Comparison of ENCODE assay signal across 8 mouse cellular contexts in genomic region chr9:96838864-96839263, GRCm38 (mm10). TPM values are rescaled to one million over a fixed set of nuclear protein-coding genes. Genes with fewer than 3 reads are reported as not detected.
A peak's percentile ranks its signal among the peaks of the same experiment; 100 is the strongest.
DNase-seq lines count a peak whose midpoint lies in the region; ATAC-seq lines count a peak whose summit lies in the region.

No protein-coding gene starts in this region.

- peak; percentile 35 for DNase-seq in neural tube, embryonic 11.5 days (ENCODE audit: low spot score)
- no peak for DNase-seq in neural tube, embryonic 10.5 days (ENCODE audit: extremely low spot score, low spot score)
- DNase-seq in adipocyte (ENCODE audit: low spot score) = peak; percentile 20
- DNase-seq in fibroblast of lung, adult 2 months (ENCODE audit: low read depth) = peak; percentile 22
- DNase-seq in lung, postnatal 25 days (ENCODE audit: low spot score) = peak; percentile 18
- DNase-seq in thymus, postnatal 0 days (ENCODE audit: low spot score) = peak; percentile 47

- H3K27me3 ChIP-seq in neural tube, embryonic 11.5 days (ENCODE audit: control insufficient read depth, insufficient read depth, low read length) = no peaks in the 10 kb centered on the region
- no peaks in the 10 kb centered on the region for H3K27me3 ChIP-seq in intestine, embryonic 15.5 days (replicated peaks)

- H3K4me2 ChIP-seq in neural tube, embryonic 11.5 days (ENCODE audit: low read depth) = no peak overlapping the region; the same call in 1 of the 2 replicates
- H3K4me2 ChIP-seq in intestine, embryonic 15.5 days (replicated peaks) = no peak overlapping the region

- no peak overlapping the region for H3K9ac ChIP-seq in neural tube, embryonic 11.5 days (ENCODE audit: low read length)
- H3K9ac ChIP-seq in intestine, embryonic 15.5 days = no peak overlapping the region

- H3K4me1 ChIP-seq in neural tube, embryonic 11.5 days (ENCODE audit: control insufficient read depth, insufficient read depth, low read length) = no peaks in the 10 kb centered on the region
- peaks cover 11% of the 10 kb centered on the region for H3K4me1 ChIP-seq in intestine, embryonic 15.5 days (replicated peaks)

- H3K4me3 ChIP-seq in neural tube, embryonic 11.5 days (ENCODE audit: low read depth, low read length) = no peak overlapping the region
- no peak overlapping the region for H3K4me3 ChIP-seq in intestine, embryonic 15.5 days (replicated peaks)

- ATAC-seq in neural tube, embryonic 11.5 days (ENCODE audit: insufficient read depth, low FRiP score, low TSS enrichment) = peak; percentile 51
- peak; percentile 55 for ATAC-seq in intestine, embryonic 15.5 days
- ATAC-seq in erythroblast, adult 5-6 weeks (replicated peaks; ENCODE audit: low FRiP score, poor library complexity, severe bottlenecking) = no peak

- no peaks in the 10 kb centered on the region for H3K36me3 ChIP-seq in neural tube, embryonic 11.5 days (ENCODE audit: control insufficient read depth, insufficient read depth, low read length)
- H3K36me3 ChIP-seq in intestine, embryonic 15.5 days = 0 out of 2 replicates have a peak, but pooled peaks cover 5% of the 10 kb centered on the region

- WGBS in neural tube, embryonic 11.5 days = 41% methylated on average over 10 of the region's 10 CpGs
- 31% methylated on average over 10 of the region's 10 CpGs for WGBS in intestine, embryonic 15.5 days

- H3K27ac ChIP-seq in neural tube, embryonic 11.5 days (ENCODE audit: low read depth, low read length) = no peak overlapping the region
- no peak overlapping the region for H3K27ac ChIP-seq in intestine, embryonic 15.5 days

- no peaks in the 10 kb centered on the region for H3K9me3 ChIP-seq in neural tube, embryonic 11.5 days (ENCODE audit: control insufficient read depth, low read length)
- no peaks in the 10 kb centered on the region for H3K9me3 ChIP-seq in intestine, embryonic 15.5 days

RNA-seq across cellular contexts. Expression of gene Pxylp1, which starts 53.6 kb away (rescaled TPM):
- 33.5 and 34.0 TPM in 2 replicates for polyA plus RNA-seq in neural tube, embryonic 11.5 days (2014; fragmentation: Nextera tagmentation; extraction: Ambion mirVana)
- polyA plus RNA-seq in intestine, embryonic 15.5 days (2015; fragmentation: Nextera tagmentation; extraction: Ambion mirVana) = 37.6 and 41.5 TPM in 2 replicates
- polyA plus RNA-seq in thymus, postnatal 0 days (2015; fragmentation: Nextera tagmentation; extraction: Ambion mirVana) = 5.2 and 7.5 TPM in 2 replicates
- 26.8 and 27.1 TPM in 2 replicates for total RNA-seq in erythroblast, adult 5-6 weeks (2015; ENCODE audit: low replicate concordance)
- 13.5 and 16.6 TPM in 2 replicates for total RNA-seq in erythroblast, adult 5-6 weeks (2017; ENCODE audit: low replicate concordance)
